Mouse (Mus musculus) embryonic facial prominence, embryonic 12.5 days (tissue): Measurements from ENCODE around the gene Gm37240. TPM values are rescaled to one million over a fixed set of nuclear protein-coding genes. Genes with fewer than 3 reads are reported as not detected.

Experiments used
- ATAC-seq: fragments of 200-750 bp; cut with Nextera tagmentation; 2 replicates; pipeline ENCODE4 v1.8.0; 2017; ENCODE audit not compliant: insufficient number of reproducible peaks, insufficient read depth, low FRiP score, low TSS enrichment
- H3K27ac ChIP-seq: fragments of 300-500 bp; sonication (generic); 2 replicates; pipeline ENCODE4 v1.5.1; 2016; ENCODE audit warnings: mild to moderate bottlenecking
- H3K27me3 ChIP-seq: fragments of 300-500 bp; sonication (generic); 2 replicates; pipeline ENCODE4 v1.6.1; 2016; ENCODE audit warnings: mild to moderate bottlenecking, moderate library complexity
- H3K36me3 ChIP-seq: fragments of 300-500 bp; sonication (generic); 2 replicates; pipeline ENCODE4 v1.6.1; 2016; ENCODE audit warnings: mild to moderate bottlenecking
- H3K4me1 ChIP-seq: fragments of 300-500 bp; sonication (generic); 2 replicates; pipeline ENCODE4 v1.6.1; 2016
- H3K4me2 ChIP-seq: fragments of 300-500 bp; sonication (generic); replicated peaks from 2 replicates; pipeline ENCODE4 v1.6.1; 2016; ENCODE audit warnings: mild to moderate bottlenecking, moderate library complexity
- H3K4me3 ChIP-seq: fragments of 300-500 bp; sonication (generic); 2 replicates; pipeline ENCODE4 v1.5.1; 2016; ENCODE audit warnings: mild to moderate bottlenecking
- H3K9ac ChIP-seq: fragments of 300-500 bp; sonication (generic); 2 replicates; pipeline ENCODE4 v1.6.1; 2016; ENCODE audit warnings: mild to moderate bottlenecking, moderate library complexity
- H3K9me3 ChIP-seq: fragments of 300-500 bp; sonication (generic); 2 replicates; pipeline ENCODE4 v1.6.1; 2016; ENCODE audit warnings: mild to moderate bottlenecking, moderate library complexity
- WGBS: fragments of 180-500 bp; shearing (Covaris S2); methylation state at CpG from one replicate; pipeline ENCODE4 v1.1.7; 2016; 5-methylcytosine and 5-hydroxymethylcytosine counted together
- polyA plus RNA-seq: library from polyadenylated mRNA; unstranded; fragments of >200 nt; fragmentation: Nextera tagmentation; extraction: Ambion mirVana; gene quantifications from 2 replicates; pipeline ENCODE4 v1.2.1, GENCODE M21; 2016

Gm37240 gene
- polyA plus RNA-seq, 1 experiment from 2014 or later: 4.0 TPM

DNA sequence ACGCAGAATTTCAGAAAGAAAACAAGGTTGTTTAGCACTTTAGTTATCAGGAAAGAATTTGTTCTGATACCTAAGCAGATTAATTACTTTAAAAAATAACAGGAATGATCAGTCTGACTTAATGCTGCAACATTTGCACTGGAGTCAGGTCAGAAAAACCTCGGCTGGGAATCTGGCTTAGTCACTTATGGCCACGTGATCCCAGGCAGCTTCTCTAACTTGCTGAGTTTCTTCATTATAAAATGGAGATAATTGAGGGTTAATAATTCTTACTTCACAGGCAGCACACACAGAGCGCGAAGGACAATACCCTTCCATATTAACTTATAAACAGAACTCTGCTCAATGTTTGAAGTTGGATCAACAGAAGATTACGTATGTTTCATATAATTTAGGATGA lies 1350.3 kb downstream of the Gm37240 start:
- Histone ChIP-seq H3K9ac (no peak overlapping the region), H3K27me3 (no peaks in the 10 kb centered on the region), H3K9me3 (no peaks in the 10 kb centered on the region), H3K27ac (no peak overlapping the region), H3K4me1 (no peaks in the 10 kb centered on the region), H3K36me3 (no peaks in the 10 kb centered on the region), H3K4me2 (no peak overlapping the region), H3K4me3 (no peak overlapping the region)
- WGBS: 80% methylated on average over 6 of the region's 6 CpGs
- ATAC-seq: no peak

DNA sequence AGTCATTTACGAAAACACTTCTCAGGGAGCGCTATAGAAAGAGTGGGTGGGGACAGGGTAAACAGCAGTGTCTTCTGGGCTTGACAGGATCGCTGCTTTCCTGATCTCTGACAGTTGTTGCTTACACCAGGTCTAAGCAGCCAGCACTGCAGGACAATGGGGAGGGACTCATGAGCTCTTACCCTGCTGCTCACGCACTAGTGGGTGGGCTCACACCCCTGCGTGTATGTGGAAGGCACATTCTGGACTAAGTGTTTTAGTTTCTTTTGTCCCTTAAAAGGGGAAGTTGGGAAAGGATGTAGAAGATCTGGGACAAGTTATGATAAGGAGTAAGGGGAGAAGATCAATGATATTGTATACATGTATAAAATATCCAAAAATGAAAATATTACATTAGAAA lies 1354.1 kb downstream of the Gm37240 start:
- H3K9me3 ChIP-seq: no peaks in the 10 kb centered on the region
- no peaks in the 10 kb centered on the region for H3K4me1 ChIP-seq
- no peaks in the 10 kb centered on the region for H3K36me3 ChIP-seq
- H3K27ac ChIP-seq: no peak overlapping the region
- H3K27me3 ChIP-seq: no peaks in the 10 kb centered on the region
- ATAC-seq: no peak
- H3K4me3 ChIP-seq: no peak overlapping the region
- no peak overlapping the region for H3K4me2 ChIP-seq
- H3K9ac ChIP-seq: no peak overlapping the region
- 72% methylated on average over 5 of the region's 5 CpGs for WGBS

DNA sequence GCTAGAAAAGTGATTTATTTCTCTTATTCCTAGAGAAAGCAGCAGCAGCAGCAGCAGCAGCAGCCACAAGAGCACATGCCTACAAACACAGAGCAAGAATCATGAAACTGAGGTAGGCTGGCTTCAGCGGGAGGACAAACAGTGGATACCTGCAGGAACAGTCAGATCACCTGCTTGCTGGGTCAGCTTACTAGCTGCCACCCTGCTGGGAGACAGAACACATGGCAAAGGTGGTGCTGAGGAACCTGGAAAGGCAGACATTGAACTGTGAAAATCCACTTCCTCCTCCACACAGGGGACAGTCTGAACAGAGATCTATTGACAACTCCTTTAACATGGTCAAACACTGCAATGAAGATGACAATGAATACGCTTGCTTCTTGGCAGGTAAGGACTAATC lies 1358.3 kb downstream of the Gm37240 start:
- no peak for ATAC-seq
- Histone ChIP-seq H3K27ac (no peak overlapping the region), H3K4me2 (no peak overlapping the region), H3K36me3 (peaks cover 7% of the 10 kb centered on the region; the same call in 1 of the 2 replicates), H3K27me3 (no peaks in the 10 kb centered on the region), H3K9ac (no peak overlapping the region), H3K9me3 (no peaks in the 10 kb centered on the region), H3K4me3 (no peak overlapping the region), H3K4me1 (no peaks in the 10 kb centered on the region)
- WGBS: 92% methylated on average over 2 of the region's 2 CpGs

DNA sequence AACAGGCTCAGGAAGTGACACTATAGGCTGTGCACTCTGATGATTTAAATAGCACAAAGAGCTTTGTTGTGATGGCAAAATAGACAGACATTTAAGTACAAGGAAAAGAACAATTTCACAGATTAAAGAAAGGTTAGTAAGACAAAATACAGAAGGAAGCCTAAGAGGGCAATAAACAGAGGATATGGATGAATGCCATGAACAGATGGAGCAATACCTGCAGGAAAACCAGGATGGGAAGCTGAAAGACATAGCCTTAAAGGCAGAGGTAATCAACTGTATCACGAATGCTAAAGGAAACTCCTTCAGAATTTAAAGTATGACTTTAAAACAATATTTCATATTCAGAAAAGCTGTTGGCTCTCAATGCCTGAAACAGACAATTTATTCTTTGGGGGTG lies 1362.4 kb downstream of the Gm37240 start:
- Histone ChIP-seq H3K4me3 (no peak overlapping the region), H3K36me3 (peaks cover 7% of the 10 kb centered on the region; the same call in 1 of the 2 replicates), H3K4me2 (no peak overlapping the region), H3K4me1 (no peaks in the 10 kb centered on the region), H3K27ac (no peak overlapping the region), H3K9me3 (no peaks in the 10 kb centered on the region), H3K27me3 (no peaks in the 10 kb centered on the region), H3K9ac (no peak overlapping the region)
- WGBS: 90% methylated on average over 1 of the region's 1 CpGs
- no peak for ATAC-seq

DNA sequence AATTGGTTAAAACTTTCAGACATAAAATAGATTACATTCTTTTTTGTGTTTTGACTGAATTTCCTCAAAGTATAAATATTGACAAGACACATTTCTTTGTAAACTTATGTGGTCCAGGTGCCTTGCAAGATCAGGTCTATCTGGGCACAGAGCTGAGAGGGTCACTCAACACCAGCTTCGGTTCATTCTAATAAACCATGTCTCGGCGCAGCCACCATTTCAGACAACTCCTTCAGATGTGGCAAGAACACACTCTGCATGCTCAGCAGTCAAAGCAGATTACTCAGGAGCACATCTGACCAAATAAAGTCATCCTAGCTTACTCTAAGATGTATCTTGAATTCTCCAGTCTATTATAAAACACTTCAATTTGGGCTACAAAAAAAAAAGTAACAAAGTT lies 1371.2 kb downstream of the Gm37240 start:
- no peak overlapping the region for H3K9ac ChIP-seq
- 88% methylated on average over 3 of the region's 3 CpGs for WGBS
- no peaks in the 10 kb centered on the region for H3K9me3 ChIP-seq
- H3K4me1 ChIP-seq: no peaks in the 10 kb centered on the region
- no peak for ATAC-seq
- no peak overlapping the region for H3K27ac ChIP-seq
- peaks cover 8% of the 10 kb centered on the region; the same call in 1 of the 2 replicates for H3K36me3 ChIP-seq
- no peak overlapping the region for H3K4me3 ChIP-seq
- no peak overlapping the region for H3K4me2 ChIP-seq
- H3K27me3 ChIP-seq: no peaks in the 10 kb centered on the region

DNA sequence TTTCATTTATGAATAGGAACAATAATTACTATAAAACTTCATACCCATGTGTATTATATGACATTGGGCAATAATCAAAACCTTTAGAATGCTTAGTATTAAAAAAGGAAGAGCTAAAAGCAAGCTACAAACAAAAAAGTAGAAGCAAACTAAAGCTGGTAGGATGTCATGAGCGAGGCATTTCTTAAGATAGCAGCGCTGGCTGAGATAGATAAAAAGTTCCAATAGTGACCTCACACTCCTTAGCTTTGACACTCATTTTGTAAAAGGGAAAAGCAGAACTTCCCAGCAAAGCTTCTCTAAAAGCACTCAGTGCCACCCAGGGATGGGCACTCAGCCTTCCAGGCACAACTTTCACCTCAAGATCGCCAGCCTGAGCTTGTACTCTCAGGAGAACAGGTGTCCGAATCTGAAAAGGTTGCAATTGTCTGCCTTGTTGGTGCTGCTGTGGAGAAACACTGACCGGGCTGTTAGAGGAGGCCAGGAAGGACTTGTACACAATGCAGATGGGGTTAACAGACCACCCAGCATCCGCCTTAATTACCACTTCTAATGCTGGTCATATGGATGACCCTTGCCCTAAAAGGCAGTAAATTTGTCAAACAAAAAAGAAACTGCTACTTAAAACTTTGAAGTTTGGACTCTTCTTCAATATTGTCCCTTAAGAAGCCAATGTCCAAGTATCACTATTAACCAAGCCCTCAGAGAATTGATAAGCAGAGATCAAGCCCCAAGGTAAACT lies 1374.4 kb downstream of the Gm37240 start:
- 72% methylated on average over 6 of the region's 6 CpGs for WGBS
- Histone ChIP-seq H3K4me2 (no peak overlapping the region), H3K36me3 (peaks cover 8% of the 10 kb centered on the region; the same call in 1 of the 2 replicates), H3K27me3 (no peaks in the 10 kb centered on the region), H3K9me3 (no peaks in the 10 kb centered on the region), H3K9ac (no peak overlapping the region), H3K27ac (no peak overlapping the region), H3K4me1 (no peaks in the 10 kb centered on the region), H3K4me3 (no peak overlapping the region)
- ATAC-seq: no peak

DNA sequence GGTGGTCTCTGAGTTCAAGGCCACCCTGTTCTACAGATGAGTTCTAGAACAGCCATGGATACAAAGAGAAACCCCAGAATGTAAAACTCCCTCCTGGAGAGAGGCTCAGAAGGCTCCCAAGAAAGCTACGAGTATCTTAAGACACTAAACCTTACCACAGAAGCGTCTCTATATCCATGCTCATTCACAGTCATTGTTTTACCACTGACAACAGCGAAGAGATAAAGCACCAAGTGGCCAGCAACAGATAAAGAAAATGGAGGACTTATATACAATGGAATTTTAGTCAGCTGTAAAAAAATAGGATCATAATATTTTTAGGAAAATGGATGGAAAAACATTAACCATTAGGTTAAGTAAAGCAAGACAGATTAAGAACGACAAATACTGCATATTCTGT lies 1382.1 kb downstream of the Gm37240 start:
- Histone ChIP-seq H3K4me2 (no peak overlapping the region), H3K36me3 (peaks cover 11% of the 10 kb centered on the region; the same call in 1 of the 2 replicates), H3K27ac (no peak overlapping the region), H3K9ac (no peak overlapping the region), H3K9me3 (no peaks in the 10 kb centered on the region), H3K4me1 (peaks cover 16% of the 10 kb centered on the region), H3K27me3 (no peaks in the 10 kb centered on the region), H3K4me3 (no peak overlapping the region)
- ATAC-seq: no peak
- WGBS: 88% methylated on average over 4 of the region's 4 CpGs

DNA sequence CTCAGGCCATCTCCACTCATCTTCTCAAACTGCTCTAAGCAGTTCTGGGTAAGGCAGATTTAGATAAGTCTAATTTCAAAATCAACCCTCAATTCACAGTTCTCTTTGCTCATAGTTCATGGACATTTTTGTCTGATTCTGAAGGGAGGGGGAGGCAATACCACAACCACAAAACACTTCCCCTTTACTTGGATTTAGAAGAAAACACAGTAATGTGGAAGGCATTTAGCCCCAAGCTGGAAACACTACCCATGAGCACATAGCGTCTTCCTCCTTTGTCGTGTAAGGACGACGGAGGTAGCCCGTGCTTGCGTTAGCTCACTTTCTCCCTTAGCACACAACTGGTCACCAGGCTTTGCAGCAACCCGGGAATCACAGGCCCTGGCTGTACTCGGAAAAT lies 1383.0 kb downstream of the Gm37240 start:
- H3K4me1 ChIP-seq: peaks cover 16% of the 10 kb centered on the region
- H3K36me3 ChIP-seq: peaks cover 11% of the 10 kb centered on the region; the same call in 1 of the 2 replicates
- H3K9ac ChIP-seq: no peak overlapping the region
- ATAC-seq: no peak
- H3K27ac ChIP-seq: no peak overlapping the region
- no peaks in the 10 kb centered on the region for H3K9me3 ChIP-seq
- H3K4me3 ChIP-seq: no peak overlapping the region
- WGBS: 91% methylated on average over 8 of the region's 8 CpGs
- H3K27me3 ChIP-seq: no peaks in the 10 kb centered on the region
- H3K4me2 ChIP-seq: no peak overlapping the region

DNA sequence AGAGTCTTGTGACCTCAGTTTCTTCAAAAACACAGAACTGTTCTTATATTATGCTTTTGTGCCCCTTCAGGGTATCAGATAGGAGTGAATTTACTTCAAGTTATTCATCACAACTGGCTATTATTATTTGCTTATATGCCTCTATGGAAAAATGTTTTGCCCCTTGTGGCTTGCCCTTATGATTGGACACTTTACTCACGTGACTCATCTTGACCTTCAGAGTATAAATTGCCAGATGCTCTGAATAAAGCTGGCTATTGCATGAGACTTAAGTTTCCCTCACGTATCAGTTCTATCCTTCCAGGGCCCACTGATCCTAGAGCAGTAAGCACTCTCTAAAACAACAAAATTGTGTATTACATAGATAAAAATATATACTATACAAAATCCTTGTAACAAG lies 1385.2 kb downstream of the Gm37240 start:
- H3K27ac ChIP-seq: no peak overlapping the region
- peaks cover 16% of the 10 kb centered on the region for H3K4me1 ChIP-seq
- no peak overlapping the region for H3K4me3 ChIP-seq
- H3K36me3 ChIP-seq: 0 out of 2 replicates have a peak, but pooled peaks cover 6% of the 10 kb centered on the region
- no peaks in the 10 kb centered on the region for H3K9me3 ChIP-seq
- H3K9ac ChIP-seq: no peak overlapping the region
- 50% methylated on average over 2 of the region's 2 CpGs for WGBS
- H3K4me2 ChIP-seq: no peak overlapping the region
- H3K27me3 ChIP-seq: no peaks in the 10 kb centered on the region
- no peak for ATAC-seq

DNA sequence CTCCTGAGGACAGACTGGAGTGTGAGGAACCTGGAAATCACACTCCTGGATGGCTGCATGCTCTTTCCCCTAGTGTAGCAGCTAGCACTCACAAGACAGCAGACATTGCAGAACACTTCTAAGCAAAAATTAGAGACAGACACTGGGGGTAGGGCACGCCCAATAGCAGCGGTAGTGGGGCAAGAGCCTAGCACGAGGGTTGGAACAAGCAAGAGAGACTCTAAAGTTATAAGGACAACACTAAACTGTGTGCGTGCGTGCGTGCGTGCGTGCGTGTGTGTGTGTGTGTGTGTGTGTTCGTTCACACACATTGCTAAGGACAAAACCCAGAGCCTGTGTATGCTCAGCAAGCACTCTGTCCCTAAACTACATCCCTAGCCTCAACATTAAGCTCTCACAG lies 1386.8 kb downstream of the Gm37240 start:
- WGBS: 62% methylated on average over 10 of the region's 10 CpGs
- no peak overlapping the region for H3K9ac ChIP-seq
- no peak overlapping the region for H3K4me3 ChIP-seq
- no peak for ATAC-seq
- H3K4me1 ChIP-seq: peaks cover 16% of the 10 kb centered on the region
- H3K27me3 ChIP-seq: no peaks in the 10 kb centered on the region
- H3K36me3 ChIP-seq: 0 out of 2 replicates have a peak, but pooled peaks cover 6% of the 10 kb centered on the region
- H3K4me2 ChIP-seq: no peak overlapping the region
- 0 out of 2 replicates have a peak overlapping the region, but pooled peaks have one; percentile 3 for H3K27ac ChIP-seq
- H3K9me3 ChIP-seq: no peaks in the 10 kb centered on the region

DNA sequence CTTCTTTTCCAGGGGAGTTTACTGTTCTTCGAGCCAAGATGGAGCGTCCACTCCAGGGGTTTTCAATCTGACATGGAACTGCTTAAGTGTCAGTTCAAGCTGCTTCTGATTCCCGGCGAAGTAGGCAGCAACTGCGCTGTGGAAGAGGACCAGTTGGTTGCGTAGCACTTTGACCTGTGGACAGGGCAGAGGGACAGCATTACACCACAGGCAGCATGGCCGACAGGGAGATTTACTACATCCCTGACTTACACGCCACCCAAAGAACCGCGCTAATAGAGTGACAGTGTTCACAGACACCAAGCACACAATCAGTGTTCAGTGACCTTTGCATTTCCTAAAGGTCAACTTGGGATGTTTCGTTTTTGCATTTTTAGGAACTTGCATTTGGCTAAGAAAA lies 1389.6 kb downstream of the Gm37240 start:
- Histone ChIP-seq H3K4me3 (no peak overlapping the region), H3K36me3 (0 out of 2 replicates have a peak, but pooled peaks cover 4% of the 10 kb centered on the region), H3K27me3 (no peaks in the 10 kb centered on the region), H3K4me2 (no peak overlapping the region), H3K4me1 (peaks cover 16% of the 10 kb centered on the region), H3K9me3 (no peaks in the 10 kb centered on the region), H3K9ac (no peak overlapping the region), H3K27ac (no peak overlapping the region)
- ATAC-seq: no peak
- WGBS: 74% methylated on average over 11 of the region's 11 CpGs

DNA sequence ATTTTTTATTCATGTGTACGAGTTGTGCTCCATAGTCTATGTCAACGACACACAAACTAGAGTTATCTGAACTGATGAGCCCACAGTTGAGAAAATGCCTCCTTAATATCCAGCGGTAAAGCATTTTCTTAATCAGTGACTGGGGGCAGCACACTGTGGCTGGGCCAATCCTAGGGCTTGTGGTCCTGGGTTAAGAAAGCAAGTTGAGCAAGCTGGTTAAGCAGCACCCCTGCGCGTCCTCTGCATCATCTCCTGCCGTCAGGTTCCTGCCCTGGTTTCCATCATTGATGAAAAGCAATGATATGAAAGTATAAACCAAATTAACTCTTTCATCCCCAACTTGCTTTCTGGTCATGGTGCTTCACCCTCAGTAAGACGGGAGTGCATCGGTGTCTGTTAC lies 1394.7 kb downstream of the Gm37240 start:
- Histone ChIP-seq H3K4me2 (no peak overlapping the region), H3K27me3 (no peaks in the 10 kb centered on the region), H3K4me3 (no peak overlapping the region), H3K27ac (no peak overlapping the region), H3K9ac (no peak overlapping the region), H3K9me3 (no peaks in the 10 kb centered on the region), H3K4me1 (no peaks in the 10 kb centered on the region), H3K36me3 (0 out of 2 replicates have a peak, but pooled peaks cover 4% of the 10 kb centered on the region)
- ATAC-seq: no peak
- 87% methylated on average over 8 of the region's 8 CpGs for WGBS
